Mouse (Mus musculus): ENCODE results near the gene Haus7. TPM values are rescaled to one million over a fixed set of nuclear protein-coding genes. Genes with fewer than 3 reads are reported as not detected.

Gene Haus7
- total and polyA plus RNA-seq, 3 experiments = 32.9 to 34.9 (median 34.2) TPM

- Histone ChIP-seq H3K4me2 (ENCODE audit: insufficient read depth, low read depth, poor library complexity, severe bottlenecking) (no peak overlapping the region), H3K4me3 (replicated peaks in 1 of 3; ENCODE audit: low read depth in 2 of 3, low read length in 2 of 3, poor library complexity in 1 of 3) (no peak overlapping the region), H3K36me3 (replicated peaks in 1 of 2; ENCODE audit: control insufficient read depth in 1 of 2, insufficient read depth in 1 of 2, low read length in 1 of 2) (peaks cover 0 to 6% of the 10 kb centered on the region in 2 experiments), H3K27ac (ENCODE audit: insufficient read depth, low read depth) (no peak overlapping the region), H3K79me2 (replicated peaks; ENCODE audit: control insufficient read depth, extremely low read depth, insufficient read depth, poor library complexity, severe bottlenecking) (no peaks in the 10 kb centered on the region), H3K4me1 (ENCODE audit: control insufficient read depth in 1 of 2, insufficient read depth in 2 of 2) (no peaks in the 10 kb centered on the region), H3K9me3 (replicated peaks; ENCODE audit: low read length) (no peaks in the 10 kb centered on the region), H3K9ac (ENCODE audit: insufficient read depth, low read depth) (no peak overlapping the region), H3K27me3 (replicated peaks) (no peaks in the 10 kb centered on the region)
- TF ChIP-seq IRF4 (IDR thresholded peaks at IDR 0.05; ENCODE audit: low read depth, low read length) = no peak
- TF ChIP-seq POLR2AphosphoS2 (IDR thresholded peaks at IDR 0.05; ENCODE audit: low read depth, low read length) = no peak
- no peak for TF ChIP-seq ZKSCAN1 (IDR thresholded peaks at IDR 0.05; ENCODE audit: borderline replicate concordance, low read depth, low read length)
- no peak for TF ChIP-seq POLR2A (IDR thresholded peaks at IDR 0.05; ENCODE audit: low read depth, low read length)
- TF ChIP-seq CHD2 (IDR thresholded peaks at IDR 0.05; ENCODE audit: low read length) = no peak
- no peak for TF ChIP-seq JUND (conservative IDR thresholded peaks at IDR 0.05; ENCODE audit: low read depth, low read length)
- no peak for TF ChIP-seq TBP (conservative IDR thresholded peaks at IDR 0.05; ENCODE audit: low read depth, low read length)
- no peak for TF ChIP-seq EP300 (IDR thresholded peaks at IDR 0.05; ENCODE audit: low read length)
- no peak for TF ChIP-seq NRF1 (IDR thresholded peaks at IDR 0.05; ENCODE audit: low read depth, low read length)
- no peak for TF ChIP-seq JUN (IDR thresholded peaks at IDR 0.05; ENCODE audit: insufficient read depth, low read depth, low read length)
- no peak for TF ChIP-seq MYC (IDR thresholded peaks at IDR 0.05; ENCODE audit: low read depth, low read length)
- TF ChIP-seq GABPA (IDR thresholded peaks at IDR 0.05; ENCODE audit: insufficient replicate concordance, low read depth, low read length) = no peak
- peak in 1 of 2 experiments; percentile 67; a peak in 2 of 4 replicates for TF ChIP-seq CTCF (conservative IDR thresholded peaks at IDR 0.05 in 1 of 2, IDR thresholded peaks at IDR 0.05 in 1 of 2; ENCODE audit: low read depth in 2 of 2, low read length in 2 of 2)
- TF ChIP-seq SMC3 (IDR thresholded peaks at IDR 0.05; ENCODE audit: low read depth, low read length) = peak; percentile 73
- no peak for TF ChIP-seq CHD1 (IDR thresholded peaks at IDR 0.05; ENCODE audit: low read depth, low read length)
- TF ChIP-seq UBTF (IDR thresholded peaks at IDR 0.05; ENCODE audit: low read depth, low read length) = no peak
- TF ChIP-seq HCFC1 (IDR thresholded peaks at IDR 0.05; ENCODE audit: low read depth, low read length) = no peak
- no peak for TF ChIP-seq USF1 (IDR thresholded peaks at IDR 0.05; ENCODE audit: low read depth, low read length)
- TF ChIP-seq ZC3H11A (IDR thresholded peaks at IDR 0.05; ENCODE audit: low read depth, low read length) = peak; percentile 39
- no peak for TF ChIP-seq RCOR1 (conservative IDR thresholded peaks at IDR 0.05; ENCODE audit: low read depth, low read length)
- TF ChIP-seq ELF1 (IDR thresholded peaks at IDR 0.05; ENCODE audit: low read depth, low read length) = no peak
- TF ChIP-seq ETS1 (conservative IDR thresholded peaks at IDR 0.05; ENCODE audit: low read depth, low read length) = no peak
- peak; percentile 66 for TF ChIP-seq RAD21 (IDR thresholded peaks at IDR 0.05; ENCODE audit: low read depth, low read length)
- TF ChIP-seq KAT2A (IDR thresholded peaks at IDR 0.05; ENCODE audit: insufficient replicate concordance, low read length) = no peak
- TF ChIP-seq ZNF384 (IDR thresholded peaks at IDR 0.05; ENCODE audit: low read depth, low read length) = no peak
- no peak for TF ChIP-seq MAX (IDR thresholded peaks at IDR 0.05; ENCODE audit: low read length)
- TF ChIP-seq E2F4 (IDR thresholded peaks at IDR 0.05; ENCODE audit: insufficient replicate concordance, low read depth, low read length) = no peak
- TF ChIP-seq NELFE (IDR thresholded peaks at IDR 0.05; ENCODE audit: low read depth, low read length) = no peak
- TF ChIP-seq MAFK (IDR thresholded peaks at IDR 0.05; ENCODE audit: insufficient replicate concordance, low read length) = no peak
- TF ChIP-seq MXI1 (IDR thresholded peaks at IDR 0.05; ENCODE audit: low read depth, low read length) = no peak
- TF ChIP-seq ZMIZ1 (IDR thresholded peaks at IDR 0.05; ENCODE audit: low read depth, low read length) = no peak
- TF ChIP-seq BHLHE40 (IDR thresholded peaks at IDR 0.05; ENCODE audit: low read depth, low read length) = no peak
- TF ChIP-seq MAZ (IDR thresholded peaks at IDR 0.05; ENCODE audit: low read depth, low read length) = no peak
- TF ChIP-seq USF2 (conservative IDR thresholded peaks at IDR 0.05; ENCODE audit: low read depth, low read length) = no peak
- in situ Hi-C loops (cut with MboI; ENCODE audit: low pct_ligation_motif_present, low pct_unique_long_range_greater_than_20kb, low sequenced_read_pairs) = loop anchor here (25.0 kb wide), 1 partner anchor 418 kb away; no protein-coding TSS in a partner anchor
- DNase-seq (ENCODE audit: extremely low read depth) = peak; percentile 37
- dilution Hi-C loops (cut with MboI; ENCODE audit: extremely low pct_ligation_motif_present, extremely low pct_unique_long_range_greater_than_20kb, low sequenced_read_pairs) = no loop called here
Measured at GRCm38 (mm10) chrX:73430036-73430435, 28.8 kb downstream of the Haus7 start.

Measured in CH12.LX (cell line).